Mouse (Mus musculus) T-cell, adult 2 months (primary cell): Measurements from ENCODE around the gene Dytn.
"Not testable (repeated sequence)": the region's sequence is repeated elsewhere in the genome, so short reads cannot be mapped to it uniquely, and the experiment has no call there.

Source experiments
- DNase-seq: peaks from one replicate; pipeline ENCODE4 v3.0.0; 2022; ENCODE audit warnings: low spot score

The Dytn gene

GRCm38 (mm10) chr1:63686827-63687226 is at the start of gene Dytn:
TSS of gene Dytn (minus strand) at chr1:63686927.
- no peak for DNase-seq

GRCm38 (mm10) chr1:63730240-63730771 is 43.6 kb upstream of the Dytn start, which contains the start of the genes Mdh1b and Fastkd2:
TSS of gene Mdh1b (minus strand) at chr1:63730318.
TSS of gene Fastkd2 (plus strand) at chr1:63730614.
- DNase-seq = peak; percentile 88

- DNase-seq = no peak
Observed at GRCm38 (mm10) chr1:63729796-63730195, 43.1 kb upstream of the Dytn start.

- no peak for DNase-seq
Observed at GRCm38 (mm10) chr1:63720161-63720560, 33.4 kb upstream of the Dytn start.

- DNase-seq = no peak
Observed at GRCm38 (mm10) chr1:63708876-63709275, 22.1 kb upstream of the Dytn start.

GRCm38 (mm10) chr1:63705733-63706132 is 19.0 kb upstream of the Dytn start:
- no peak for DNase-seq

- DNase-seq = no peak
Observed at GRCm38 (mm10) chr1:63696861-63697260, 10.1 kb upstream of the Dytn start.

GRCm38 (mm10) chr1:63675975-63676374 is 10.8 kb downstream of the Dytn start:
- DNase-seq = no peak

GRCm38 (mm10) chr1:63668852-63669160 is 17.9 kb downstream of the Dytn start:
- no peak for DNase-seq

- DNase-seq = no peak
Observed at GRCm38 (mm10) chr1:63667949-63668851, 18.5 kb downstream of the Dytn start.

- no peak for DNase-seq
Observed at GRCm38 (mm10) chr1:63667201-63667948, 19.4 kb downstream of the Dytn start.

- no peak for DNase-seq
Observed at GRCm38 (mm10) chr1:63666089-63666488, 20.6 kb downstream of the Dytn start.

GRCm38 (mm10) chr1:63659591-63659990 is 27.1 kb downstream of the Dytn start:
- DNase-seq = peak; percentile 31

GRCm38 (mm10) chr1:63658016-63658415 is 28.7 kb downstream of the Dytn start:
- peak; percentile 43 for DNase-seq

GRCm38 (mm10) chr1:63639921-63640320 is 46.8 kb downstream of the Dytn start:
- no peak for DNase-seq

- DNase-seq = not testable (repeated sequence)
Observed at GRCm38 (mm10) chr1:63630390-63630789, 56.3 kb downstream of the Dytn start.

GRCm38 (mm10) chr1:63628211-63628610 is 58.5 kb downstream of the Dytn start:
- DNase-seq = no peak

GRCm38 (mm10) chr1:63615668-63616067 is 71.1 kb downstream of the Dytn start, which contains the start of gene Gm39653:
TSS of gene Gm39653 (plus strand) at chr1:63615968.
- no peak for DNase-seq

GRCm38 (mm10) chr1:63614594-63614993 is 72.1 kb downstream of the Dytn start:
- no peak for DNase-seq

- DNase-seq = no peak
Observed at GRCm38 (mm10) chr1:63609613-63610012, 77.1 kb downstream of the Dytn start.

GRCm38 (mm10) chr1:63603870-63604500 is 82.7 kb downstream of the Dytn start:
- DNase-seq = no peak

GRCm38 (mm10) chr1:63586869-63587268 is 99.9 kb downstream of the Dytn start:
- no peak for DNase-seq
